Mouse (Mus musculus): ENCODE measurements at regions not wholly inside any gene's neighbourhood (a gene's known extent, or its start where the extent isn't known, plus 50 kb on each side); places are given as distances from the start of the nearest gene placed in this dataset.

GRCm38 (mm10) chr11:48526316-48526715 is 273.8 kb upstream of the Rack1 start:
- no peak for TF ChIP-seq POLR2A (IDR thresholded peaks at IDR 0.05; ENCODE audit: borderline replicate concordance, extremely low read depth, insufficient read depth, insufficient read length, poor library complexity, severe bottlenecking)
- TF ChIP-seq CTCF (IDR thresholded peaks at IDR 0.05; ENCODE audit: borderline replicate concordance, extremely low read depth, insufficient read depth, insufficient read length) = no peak
